Mouse (Mus musculus) CD8-positive naive resting alpha-beta T cell, adult 2 months (primary cell): ENCODE results near the gene Olfr1303.

Source experiments
- DNase-seq, 2 experiments: peaks; one replicate each; pipeline ENCODE4 v3.0.0; 2022; ENCODE audit warnings: low read depth in 2 of 2, low spot score in 2 of 2

The Olfr1303 gene

DNA sequence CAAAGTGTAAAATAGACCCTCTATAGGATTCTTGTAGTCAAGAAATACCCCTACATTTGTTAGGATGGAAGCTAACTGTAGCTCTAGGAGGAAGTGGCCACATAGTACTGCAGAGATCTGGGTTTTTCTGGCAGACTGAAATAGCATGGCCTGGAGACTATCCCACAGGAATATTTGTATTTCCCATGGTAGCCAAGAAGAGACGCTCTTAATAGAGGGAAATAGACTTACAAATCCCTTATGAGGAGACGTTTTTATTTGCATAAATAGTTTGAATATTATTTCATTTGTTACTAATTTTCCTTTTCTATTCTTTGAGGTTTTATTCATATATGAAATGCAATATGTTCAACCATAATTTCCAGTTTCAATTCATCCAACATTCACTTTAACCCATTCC is at the start of gene Olfr1303:
Gene Olfr1303, minus strand, starts transcription at position 101 of the 400 bp plus-strand sequence.
- no peak for DNase-seq

DNA sequence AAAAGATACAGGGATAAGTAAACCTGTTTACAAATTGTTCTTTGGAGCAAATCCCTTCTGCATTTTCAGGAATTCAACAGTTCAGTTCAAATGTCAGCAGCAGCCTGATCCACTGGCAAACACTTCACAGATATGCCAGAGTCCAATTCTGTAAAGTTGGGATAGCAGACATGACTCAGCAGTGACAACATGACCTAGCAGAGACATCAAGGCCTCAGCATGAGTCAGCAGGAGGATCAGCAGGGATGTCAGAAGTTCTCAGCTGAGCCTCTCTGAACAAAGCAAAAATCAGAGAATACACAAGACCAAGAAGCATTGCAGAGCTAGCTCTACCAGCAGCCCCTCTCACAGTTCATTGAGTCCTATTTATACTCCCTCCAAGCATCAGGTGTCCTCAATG is 7.2 kb downstream of the Olfr1303 start:
- DNase-seq, result no peak

DNA sequence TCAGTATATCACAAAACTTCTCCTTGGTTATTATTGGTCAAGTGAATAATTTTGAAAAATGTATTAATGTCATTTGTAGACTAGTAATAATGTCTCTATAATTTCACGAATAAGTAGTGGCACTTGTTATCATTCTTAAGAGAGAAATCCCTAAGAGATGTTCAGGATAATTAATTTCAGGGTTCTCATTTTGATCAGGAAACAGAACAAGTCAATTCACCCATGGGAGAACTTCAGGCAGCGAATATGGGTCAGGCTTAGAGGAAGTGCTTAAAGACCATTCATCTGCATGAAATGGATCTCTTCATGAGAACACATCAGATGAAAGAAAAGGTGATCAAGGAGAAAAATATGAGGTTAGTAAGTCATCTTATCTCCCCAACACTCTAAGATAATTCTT is 43.0 kb downstream of the Olfr1303 start, which contains the start of gene Olfr1302:
Gene Olfr1302, plus strand, starts transcription at position 301 of the 400 bp plus-strand sequence.
- DNase-seq, result no peak
